Mouse (Mus musculus): Measurements from ENCODE around the gene Gm42421.

Gm42421 gene

GRCm38 (mm10) chr5:143933875-143934274, 5.9 kb downstream of the Gm42421 start:
- DNase-seq (ENCODE audit: extremely low spot score, low read depth, low spot score) = no peak

GRCm38 (mm10) chr5:143936156-143936555, 8.2 kb downstream of the Gm42421 start:
- DNase-seq (ENCODE audit: extremely low spot score, low read depth, low spot score) = no peak

GRCm38 (mm10) chr5:143941588-143941987, 13.6 kb downstream of the Gm42421 start:
- no peak for DNase-seq (ENCODE audit: extremely low spot score, low read depth, low spot score)

GRCm38 (mm10) chr5:143943231-143944125, 15.5 kb downstream of the Gm42421 start:
- DNase-seq (ENCODE audit: extremely low spot score, low read depth, low spot score) = no peak

- DNase-seq (ENCODE audit: extremely low spot score, low read depth, low spot score) = no peak
Observed at GRCm38 (mm10) chr5:143948361-143948760, 20.4 kb downstream of the Gm42421 start.

GRCm38 (mm10) chr5:143950016-143950415, 22.0 kb downstream of the Gm42421 start:
- no peak for DNase-seq (ENCODE audit: extremely low spot score, low read depth, low spot score)

GRCm38 (mm10) chr5:143957101-143957500, 29.1 kb downstream of the Gm42421 start:
- DNase-seq (ENCODE audit: extremely low spot score, low read depth, low spot score) = no peak

GRCm38 (mm10) chr5:143959551-143959950, 31.6 kb downstream of the Gm42421 start:
- DNase-seq (ENCODE audit: extremely low spot score, low read depth, low spot score) = no peak

- DNase-seq (ENCODE audit: extremely low spot score, low read depth, low spot score) = no peak
Observed at GRCm38 (mm10) chr5:143961176-143961575, 33.2 kb downstream of the Gm42421 start.

- no peak for DNase-seq (ENCODE audit: extremely low spot score, low read depth, low spot score)
Observed at GRCm38 (mm10) chr5:143965586-143966345, 37.8 kb downstream of the Gm42421 start.

GRCm38 (mm10) chr5:143966671-143967070, 38.7 kb downstream of the Gm42421 start:
- DNase-seq (ENCODE audit: extremely low spot score, low read depth, low spot score) = no peak

GRCm38 (mm10) chr5:143972628-143973027, 44.7 kb downstream of the Gm42421 start:
- DNase-seq (ENCODE audit: extremely low spot score, low read depth, low spot score) = no peak

- DNase-seq (ENCODE audit: extremely low spot score, low read depth, low spot score) = peak; percentile 49
Observed at GRCm38 (mm10) chr5:143974931-143975630, 47.1 kb downstream of the Gm42421 start.

- no peak for DNase-seq (ENCODE audit: extremely low spot score, low read depth, low spot score)
Observed at GRCm38 (mm10) chr5:143975631-143975933, 47.6 kb downstream of the Gm42421 start.

- no peak for DNase-seq (ENCODE audit: extremely low spot score, low read depth, low spot score)
Observed at GRCm38 (mm10) chr5:143976232-143976631, 48.3 kb downstream of the Gm42421 start.

GRCm38 (mm10) chr5:143976726-143977431, 48.9 kb downstream of the Gm42421 start:
- DNase-seq (ENCODE audit: extremely low spot score, low read depth, low spot score) = no peak

- no peak for DNase-seq (ENCODE audit: extremely low spot score, low read depth, low spot score)
Observed at GRCm38 (mm10) chr5:143980858-143981257, 52.9 kb downstream of the Gm42421 start.

- no peak for DNase-seq (ENCODE audit: extremely low spot score, low read depth, low spot score)
Observed at GRCm38 (mm10) chr5:143982361-143982760, 54.4 kb downstream of the Gm42421 start.

- no peak for DNase-seq (ENCODE audit: extremely low spot score, low read depth, low spot score)
Observed at GRCm38 (mm10) chr5:143985381-143985780, 57.4 kb downstream of the Gm42421 start.
